Mouse (Mus musculus) CH12.LX (cell line): Measurements from ENCODE around the gene B9d2. TPM values are rescaled to one million over a fixed set of nuclear protein-coding genes. Genes with fewer than 3 reads are reported as not detected.

Experiments used
- DNase-seq: peaks from one replicate; pipeline ENCODE4 v3.0.0-alpha.2; 2013; ENCODE audit errors: extremely low read depth
- H3K27ac ChIP-seq: 2 replicates; pipeline ENCODE4 v1.5.1; 2012; ENCODE audit warnings: low read depth, mild to moderate bottlenecking, control low read depth, moderate library complexity; ENCODE audit not compliant: insufficient read depth
- H3K27me3 ChIP-seq: replicated peaks from 2 replicates; pipeline ENCODE3; 2012; ENCODE audit warnings: inconsistent platforms
- H3K36me3 ChIP-seq, 2 experiments: replicated peaks in 1 of 2; 2 replicates each; pipeline versions ENCODE3 to v1.6.1; 2012; ENCODE audit warnings: inconsistent platforms in 1 of 2, low read length in 1 of 2, mild to moderate bottlenecking in 1 of 2, mixed read lengths in 1 of 2, moderate library complexity in 1 of 2; ENCODE audit not compliant: control insufficient read depth in 1 of 2, insufficient read depth in 1 of 2
- H3K4me1 ChIP-seq, 2 experiments: 2 replicates each; pipeline ENCODE4 v1.6.1; 2012; ENCODE audit warnings: inconsistent platforms in 1 of 2, moderate library complexity in 1 of 2; ENCODE audit not compliant: insufficient read depth in 2 of 2, control insufficient read depth in 1 of 2
- H3K4me2 ChIP-seq: 2 replicates; pipeline ENCODE4 v1.6.1; 2012; ENCODE audit warnings: low read depth, mild to moderate bottlenecking, control low read depth; ENCODE audit not compliant: poor library complexity, insufficient read depth, severe bottlenecking
- H3K4me3 ChIP-seq, 3 experiments: fragments of 150-350 bp in 1 of 3; sonication (generic) in 1 of 3; replicated peaks in 1 of 3; 2 replicates each; pipeline versions ENCODE3 to v1.5.1; 2011 to 2012; ENCODE audit warnings: low read depth in 2 of 3, low read length in 2 of 3, mild to moderate bottlenecking in 2 of 3, moderate library complexity in 2 of 3, control low read depth in 1 of 3, improper control_type of control experiment in 1 of 3, inconsistent platforms in 1 of 3, mixed read lengths in 1 of 3; ENCODE audit not compliant: poor library complexity in 1 of 3
- H3K79me2 ChIP-seq: replicated peaks from 2 replicates; pipeline ENCODE4 v1.6.1; 2012; ENCODE audit warnings: mild to moderate bottlenecking, moderate library complexity; ENCODE audit not compliant: control insufficient read depth, poor library complexity, insufficient read depth, severe bottlenecking; ENCODE audit errors: extremely low read depth
- H3K9ac ChIP-seq: 2 replicates; pipeline ENCODE4 v1.6.1; 2012; ENCODE audit warnings: low read depth, mild to moderate bottlenecking, control low read depth, moderate library complexity; ENCODE audit not compliant: insufficient read depth
- H3K9me3 ChIP-seq: replicated peaks from 2 replicates; pipeline ENCODE3; 2012; ENCODE audit warnings: low read length, inconsistent platforms, mixed read lengths
- CHD1 ChIP-seq: IDR thresholded peaks from 2 replicates; pipeline ENCODE4 v1.6.1; 2012; ENCODE audit warnings: low read depth, low read length, improper control_type of control experiment, inconsistent platforms
- CHD2 ChIP-seq: IDR thresholded peaks from 2 replicates; pipeline ENCODE4 v1.6.1; 2011; ENCODE audit warnings: low read length, improper control_type of control experiment
- ELF1 ChIP-seq: IDR thresholded peaks from 2 replicates; pipeline ENCODE4 v1.6.1; 2014; ENCODE audit warnings: low read depth, mild to moderate bottlenecking, inconsistent platforms, low read length, improper control_type of control experiment
- EP300 ChIP-seq: IDR thresholded peaks from 2 replicates; pipeline ENCODE4 v1.6.1; 2011; ENCODE audit warnings: low read length, improper control_type of control experiment
- ETS1 ChIP-seq: conservative IDR thresholded peaks from 2 replicates; pipeline ENCODE4 v1.6.1; 2012; ENCODE audit warnings: low read depth, mild to moderate bottlenecking, inconsistent platforms, low read length, improper control_type of control experiment, moderate library complexity
- GABPA ChIP-seq: IDR thresholded peaks from 2 replicates; pipeline ENCODE4 v1.6.1; 2012; ENCODE audit warnings: low read depth, low read length, improper control_type of control experiment, inconsistent platforms; ENCODE audit not compliant: insufficient replicate concordance
- IRF4 ChIP-seq: IDR thresholded peaks from 2 replicates; pipeline ENCODE4 v1.6.1; 2014; ENCODE audit warnings: low read depth, mild to moderate bottlenecking, inconsistent platforms, low read length, improper control_type of control experiment
- JUN ChIP-seq: IDR thresholded peaks from 2 replicates; pipeline ENCODE4 v1.6.1; 2011; ENCODE audit warnings: low read depth, mild to moderate bottlenecking, low read length, improper control_type of control experiment, moderate library complexity; ENCODE audit not compliant: insufficient read depth
- JUND ChIP-seq: conservative IDR thresholded peaks from 2 replicates; pipeline ENCODE4 v1.6.1; 2011; ENCODE audit warnings: low read depth, low read length, improper control_type of control experiment
- KAT2A ChIP-seq: IDR thresholded peaks from 2 replicates; pipeline ENCODE4 v1.6.1; 2012; ENCODE audit warnings: low read length, improper control_type of control experiment, inconsistent platforms; ENCODE audit not compliant: insufficient replicate concordance
- MAFK ChIP-seq: IDR thresholded peaks from 2 replicates; pipeline ENCODE4 v1.6.1; 2011; ENCODE audit warnings: low read length, improper control_type of control experiment; ENCODE audit not compliant: insufficient replicate concordance
- MAX ChIP-seq: IDR thresholded peaks from 2 replicates; pipeline ENCODE4 v1.6.1; 2011; ENCODE audit warnings: low read length, improper control_type of control experiment
- MAZ ChIP-seq: IDR thresholded peaks from 2 replicates; pipeline ENCODE4 v1.6.1; 2012; ENCODE audit warnings: low read depth, mild to moderate bottlenecking, inconsistent platforms, low read length, improper control_type of control experiment, moderate library complexity
- MEF2A ChIP-seq: IDR thresholded peaks from 2 replicates; pipeline ENCODE4 v1.6.1; 2014; ENCODE audit warnings: low read depth, mild to moderate bottlenecking, inconsistent platforms, low read length, improper control_type of control experiment, borderline replicate concordance
- MXI1 ChIP-seq: IDR thresholded peaks from 2 replicates; pipeline ENCODE4 v1.6.1; 2011; ENCODE audit warnings: mild to moderate bottlenecking, low read depth, low read length, improper control_type of control experiment
- NELFE ChIP-seq: IDR thresholded peaks from 2 replicates; pipeline ENCODE4 v1.6.1; 2011; ENCODE audit warnings: low read depth, low read length, improper control_type of control experiment
- NRF1 ChIP-seq: IDR thresholded peaks from 2 replicates; pipeline ENCODE4 v1.6.1; 2014; ENCODE audit warnings: low read depth, mild to moderate bottlenecking, inconsistent platforms, low read length, improper control_type of control experiment, moderate library complexity
- PAX5 ChIP-seq: IDR thresholded peaks from 2 replicates; pipeline ENCODE4 v1.6.1; 2012; ENCODE audit warnings: low read length, inconsistent platforms, mixed read lengths
- POLR2A ChIP-seq: IDR thresholded peaks from 2 replicates; pipeline ENCODE4 v1.6.1; 2011; ENCODE audit warnings: low read depth, mild to moderate bottlenecking, improper control_type of control experiment, low read length
- POLR2AphosphoS2 ChIP-seq: IDR thresholded peaks from 2 replicates; pipeline ENCODE4 v1.6.1; 2011; ENCODE audit warnings: low read depth, low read length, improper control_type of control experiment
- SIN3A ChIP-seq: IDR thresholded peaks from 2 replicates; pipeline ENCODE4 v1.6.1; 2012; ENCODE audit warnings: low read length, improper control_type of control experiment, inconsistent platforms
- SMC3 ChIP-seq: IDR thresholded peaks from 2 replicates; pipeline ENCODE4 v1.6.1; 2011; ENCODE audit warnings: low read depth, low read length, improper control_type of control experiment
- TBP ChIP-seq: conservative IDR thresholded peaks from 2 replicates; pipeline ENCODE4 v1.6.1; 2011; ENCODE audit warnings: low read depth, low read length, improper control_type of control experiment
- TCF12 ChIP-seq: IDR thresholded peaks from 2 replicates; pipeline ENCODE4 v1.6.1; 2014; ENCODE audit warnings: low read depth, mild to moderate bottlenecking, inconsistent platforms, low read length, improper control_type of control experiment
- USF1 ChIP-seq: IDR thresholded peaks from 2 replicates; pipeline ENCODE4 v1.6.1; 2014; ENCODE audit warnings: low read depth, mild to moderate bottlenecking, inconsistent platforms, low read length, improper control_type of control experiment
- USF2 ChIP-seq: conservative IDR thresholded peaks from 2 replicates; pipeline ENCODE4 v1.6.1; 2011; ENCODE audit warnings: low read depth, low read length, improper control_type of control experiment
- ZKSCAN1 ChIP-seq: IDR thresholded peaks from 2 replicates; pipeline ENCODE4 v1.6.1; 2012; ENCODE audit warnings: low read depth, inconsistent platforms, low read length, improper control_type of control experiment, borderline replicate concordance
- ZMIZ1 ChIP-seq: IDR thresholded peaks from 2 replicates; pipeline ENCODE4 v1.6.1; 2012; ENCODE audit warnings: low read depth, mild to moderate bottlenecking, inconsistent platforms, low read length, improper control_type of control experiment
- ZNF384 ChIP-seq: IDR thresholded peaks from 2 replicates; pipeline ENCODE4 v1.6.1; 2012; ENCODE audit warnings: low read depth, low read length, improper control_type of control experiment, inconsistent platforms
- dilution Hi-C: fragments of 300-500 bp; cut with MboI; formaldehyde crosslinking; loops from 2 replicates; pipeline ENCODE4 v1.14.3; 2020; ENCODE audit warnings: low sequenced_read_pairs; ENCODE audit not compliant: extremely low pct_unique_long_range_greater_than_20kb, extremely low pct_ligation_motif_present
- in situ Hi-C: fragments of 300-500 bp; cut with MboI; formaldehyde crosslinking; loops from 3 replicates; pipeline ENCODE4 v1.14.3; 2019; ENCODE audit warnings: low sequenced_read_pairs, low pct_ligation_motif_present, low pct_unique_long_range_greater_than_20kb, mixed read lengths
- polyA plus RNA-seq: library from polyadenylated mRNA; unstranded; fragments of >175 nt; gene quantifications from 2 replicates; pipeline ENCODE4 v1.2.1, GENCODE M21; 2012; ENCODE audit warnings: low read depth; ENCODE audit not compliant: insufficient read length
- total RNA-seq, 2 experiments: library from RNA; depleted of rRNA; stranded (reverse); fragments of 300-350 nt in 1 of 2; fragments of >200 nt in 1 of 2; gene quantifications; 2 replicates each; pipeline ENCODE4 v1.2.3; 2012 to 2014

B9d2 gene
- total and polyA plus RNA-seq, 3 experiments = 9.3 to 21.2 (median 15.8) TPM

DNA sequence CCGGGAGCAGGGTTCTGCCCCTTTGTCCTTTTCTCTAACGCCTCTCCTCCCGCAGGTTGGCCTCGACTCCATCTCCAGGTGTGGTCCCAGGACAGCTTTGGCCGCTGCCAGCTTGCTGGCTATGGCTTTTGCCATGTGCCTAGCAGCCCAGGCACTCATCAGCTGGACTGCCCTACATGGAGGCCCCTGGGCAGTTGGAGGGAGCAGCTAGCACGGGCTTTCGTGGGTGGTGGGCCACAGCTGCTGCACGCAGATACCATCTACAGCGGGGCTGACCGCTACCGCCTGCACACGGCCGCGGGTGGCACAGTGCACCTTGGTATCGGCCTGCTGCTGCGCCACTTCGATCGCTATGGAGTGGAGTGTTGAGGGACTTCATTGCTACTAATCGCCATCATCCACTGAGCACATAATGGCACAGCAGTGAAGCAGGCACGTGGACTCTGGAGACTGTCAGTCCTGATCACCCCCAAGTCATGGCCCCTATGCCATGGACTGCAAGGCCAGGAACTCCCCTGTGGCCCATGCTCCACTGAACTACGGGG, 5.4 kb downstream of the B9d2 start:
- no peak overlapping the region for H3K9ac ChIP-seq
- H3K79me2 ChIP-seq = peaks cover 21% of the 10 kb centered on the region
- H3K36me3 ChIP-seq = peaks cover 2 to 36% of the 10 kb centered on the region in 2 experiments
- H3K27ac ChIP-seq = no peak overlapping the region
- H3K9me3 ChIP-seq = no peaks in the 10 kb centered on the region
- dilution Hi-C loops (no loop called here), in situ Hi-C loops (no loop called here)
- peaks cover 27 to 62% of the 10 kb centered on the region in 2 experiments for H3K4me1 ChIP-seq
- no peak overlapping the region for H3K4me2 ChIP-seq
- H3K27me3 ChIP-seq = no peaks in the 10 kb centered on the region
- TF ChIP-seq NELFE (no peak), NRF1 (no peak), MEF2A (no peak), POLR2AphosphoS2 (no peak)
- DNase-seq = no peak
- peak overlapping the region in 1 of 3 experiments; percentile 73 for H3K4me3 ChIP-seq

DNA sequence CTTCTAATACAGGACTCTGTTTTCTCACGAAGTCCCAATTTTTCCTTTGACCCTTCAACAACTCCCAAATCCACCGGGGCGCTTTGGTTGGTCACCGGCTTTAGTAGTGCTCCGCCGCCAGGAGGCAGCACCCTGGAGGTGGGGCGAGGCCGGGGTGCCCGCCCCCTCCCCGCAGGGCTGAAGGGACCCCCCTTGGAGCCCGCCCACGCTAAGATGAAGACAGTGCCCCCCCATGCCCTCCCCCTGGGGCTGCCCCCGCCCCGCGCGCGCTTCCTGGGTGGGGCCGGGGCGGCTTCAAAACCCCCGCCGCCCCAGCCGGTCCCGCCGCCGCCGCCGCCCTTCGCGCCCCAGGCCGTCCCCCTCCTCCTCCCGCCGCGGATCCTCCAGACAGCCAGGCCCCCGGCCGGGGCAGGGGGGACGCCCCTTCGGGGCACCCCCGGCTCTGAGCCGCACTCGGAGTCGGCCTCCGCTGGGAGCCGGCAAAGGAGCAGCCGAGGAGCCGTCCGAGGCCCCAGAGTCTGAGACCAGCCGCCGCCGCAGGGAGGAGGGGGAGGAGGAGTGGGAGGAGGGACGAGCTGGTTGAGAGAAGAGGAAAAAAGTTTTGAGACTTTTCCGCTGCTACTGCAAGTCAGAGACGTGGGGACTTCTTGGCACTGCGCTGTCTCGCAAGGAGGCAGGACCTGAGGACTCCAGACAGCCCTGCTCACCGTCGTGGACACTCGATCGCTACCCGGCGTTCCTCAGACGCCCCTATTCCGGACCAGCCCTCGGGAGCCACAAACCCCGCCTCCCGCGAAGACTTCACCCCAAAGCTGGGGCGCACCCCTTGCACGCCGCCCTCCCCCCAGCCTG, 6.3 kb downstream of the B9d2 start, which contains the start of gene Tgfb1:
Gene Tgfb1 (plus strand): TSS at position 323 of the 852 bp plus-strand sequence.
- peak within 1 kb of the TSS; percentile 73 to 87 (median 83) for H3K4me3 ChIP-seq
- peak within 1 kb of the TSS; percentile 60 for H3K4me2 ChIP-seq
- H3K9me3 ChIP-seq = no peaks in the 10 kb centered on the region
- H3K36me3 ChIP-seq = peaks cover 3 to 40% of the 10 kb centered on the region in 2 experiments
- H3K4me1 ChIP-seq = peaks cover 23 to 55% of the 10 kb centered on the region in 2 experiments
- no peaks in the 10 kb centered on the region for H3K27me3 ChIP-seq
- H3K9ac ChIP-seq = peak within 1 kb of the TSS; percentile 98
- dilution Hi-C loops (no loop called here), in situ Hi-C loops (no loop called here)
- peaks cover 23% of the 10 kb centered on the region for H3K79me2 ChIP-seq
- DNase-seq = peak; percentile 73
- H3K27ac ChIP-seq = peak within 1 kb of the TSS; percentile 61
- TF ChIP-seq USF2 (no peak), TCF12 (no peak), GABPA (no peak), CHD1 (no peak), ZNF384 (no peak), KAT2A (no peak), EP300 (no peak), SIN3A (peak; percentile 86; the same call in 1 of the 2 replicates), MAFK (no peak), JUN (no peak), MEF2A (peak; percentile 74; the same call in 1 of the 2 replicates), TBP (peak; percentile 38; the same call in 1 of the 2 replicates), POLR2AphosphoS2 (no peak), ETS1 (no peak), JUND (no peak), MAZ (peak; percentile 92), POLR2A (peak; percentile 70), NELFE (peak; percentile 63), ELF1 (peak; percentile 18; the same call in 1 of the 2 replicates), SMC3 (peak; percentile 37; the same call in 1 of the 2 replicates), PAX5 (no peak), MXI1 (no peak), ZKSCAN1 (no peak; the same call in 1 of the 2 replicates), MAX (no peak), USF1 (no peak), CHD2 (no peak), NRF1 (no peak), IRF4 (0 out of 2 replicates have a peak, but pooled peaks have one; percentile 35), ZMIZ1 (peak; percentile 65; the same call in 1 of the 2 replicates)
